Mouse (Mus musculus): ENCODE results near the gene Nrip1. TPM values are rescaled to one million over a fixed set of nuclear protein-coding genes. Genes with fewer than 3 reads are reported as not detected.

Nrip1 gene
- total and polyA plus RNA-seq, 3 experiments = not detected

- Histone ChIP-seq H3K4me3 (replicated peaks in 1 of 3; ENCODE audit: low read depth in 2 of 3, low read length in 2 of 3, poor library complexity in 1 of 3) (no peak overlapping the region), H3K4me2 (ENCODE audit: insufficient read depth, low read depth, poor library complexity, severe bottlenecking) (no peak overlapping the region), H3K4me1 (ENCODE audit: control insufficient read depth in 1 of 2, insufficient read depth in 2 of 2) (no peaks in the 10 kb centered on the region), H3K79me2 (replicated peaks; ENCODE audit: control insufficient read depth, extremely low read depth, insufficient read depth, poor library complexity, severe bottlenecking) (no peaks in the 10 kb centered on the region), H3K36me3 (replicated peaks in 1 of 2; ENCODE audit: control insufficient read depth in 1 of 2, insufficient read depth in 1 of 2, low read length in 1 of 2) (no peaks in the 10 kb centered on the region), H3K27ac (ENCODE audit: insufficient read depth, low read depth) (no peak overlapping the region), H3K9me3 (replicated peaks; ENCODE audit: low read length) (peaks cover 69% of the 10 kb centered on the region), H3K9ac (ENCODE audit: insufficient read depth, low read depth) (no peak overlapping the region), H3K27me3 (replicated peaks) (no peaks in the 10 kb centered on the region)
- dilution Hi-C loops (cut with MboI; ENCODE audit: extremely low pct_ligation_motif_present, extremely low pct_unique_long_range_greater_than_20kb, low sequenced_read_pairs) (no loop called here), in situ Hi-C loops (cut with MboI; ENCODE audit: low pct_ligation_motif_present, low pct_unique_long_range_greater_than_20kb, low sequenced_read_pairs) (no loop called here)
- no peak for TF ChIP-seq ZNF384 (IDR thresholded peaks at IDR 0.05; ENCODE audit: low read depth, low read length)
- DNase-seq (ENCODE audit: extremely low read depth) = no peak
Measured at GRCm38 (mm10) chr16:76393267-76393666, 19.6 kb upstream of the Nrip1 start.

GRCm38 (mm10) chr16:76386496-76386895, 12.9 kb upstream of the Nrip1 start:
- Histone ChIP-seq H3K79me2 (replicated peaks; ENCODE audit: control insufficient read depth, extremely low read depth, insufficient read depth, poor library complexity, severe bottlenecking) (no peaks in the 10 kb centered on the region), H3K4me3 (replicated peaks in 1 of 3; ENCODE audit: low read depth in 2 of 3, low read length in 2 of 3, poor library complexity in 1 of 3) (no peak overlapping the region), H3K9me3 (replicated peaks; ENCODE audit: low read length) (peaks cover 58% of the 10 kb centered on the region), H3K27ac (ENCODE audit: insufficient read depth, low read depth) (no peak overlapping the region), H3K4me2 (ENCODE audit: insufficient read depth, low read depth, poor library complexity, severe bottlenecking) (no peak overlapping the region), H3K4me1 (ENCODE audit: control insufficient read depth in 1 of 2, insufficient read depth in 2 of 2) (no peaks in the 10 kb centered on the region), H3K36me3 (replicated peaks in 1 of 2; ENCODE audit: control insufficient read depth in 1 of 2, insufficient read depth in 1 of 2, low read length in 1 of 2) (no peaks in the 10 kb centered on the region), H3K27me3 (replicated peaks) (no peaks in the 10 kb centered on the region), H3K9ac (ENCODE audit: insufficient read depth, low read depth) (no peak overlapping the region)
- dilution Hi-C loops (cut with MboI; ENCODE audit: extremely low pct_ligation_motif_present, extremely low pct_unique_long_range_greater_than_20kb, low sequenced_read_pairs) (no loop called here), in situ Hi-C loops (cut with MboI; ENCODE audit: low pct_ligation_motif_present, low pct_unique_long_range_greater_than_20kb, low sequenced_read_pairs) (no loop called here)
- TF ChIP-seq MAFK (IDR thresholded peaks at IDR 0.05; ENCODE audit: insufficient replicate concordance, low read length) (no peak), CTCF (conservative IDR thresholded peaks at IDR 0.05 in 1 of 2, IDR thresholded peaks at IDR 0.05 in 1 of 2; ENCODE audit: low read depth in 2 of 2, low read length in 2 of 2) (no peak), GABPA (IDR thresholded peaks at IDR 0.05; ENCODE audit: insufficient replicate concordance, low read depth, low read length) (no peak), UBTF (IDR thresholded peaks at IDR 0.05; ENCODE audit: low read depth, low read length) (no peak), MEF2A (IDR thresholded peaks at IDR 0.05; ENCODE audit: borderline replicate concordance, low read depth, low read length) (no peak), MXI1 (IDR thresholded peaks at IDR 0.05; ENCODE audit: low read depth, low read length) (no peak), PAX5 (IDR thresholded peaks at IDR 0.05; ENCODE audit: low read length) (no peak), TBP (conservative IDR thresholded peaks at IDR 0.05; ENCODE audit: low read depth, low read length) (no peak), ZKSCAN1 (IDR thresholded peaks at IDR 0.05; ENCODE audit: borderline replicate concordance, low read depth, low read length) (no peak), E2F4 (IDR thresholded peaks at IDR 0.05; ENCODE audit: insufficient replicate concordance, low read depth, low read length) (no peak), TCF12 (IDR thresholded peaks at IDR 0.05; ENCODE audit: low read depth, low read length) (no peak), POLR2A (IDR thresholded peaks at IDR 0.05; ENCODE audit: low read depth, low read length) (no peak), NRF1 (IDR thresholded peaks at IDR 0.05; ENCODE audit: low read depth, low read length) (no peak), USF1 (IDR thresholded peaks at IDR 0.05; ENCODE audit: low read depth, low read length) (no peak), ELF1 (IDR thresholded peaks at IDR 0.05; ENCODE audit: low read depth, low read length) (no peak), JUND (conservative IDR thresholded peaks at IDR 0.05; ENCODE audit: low read depth, low read length) (no peak), KAT2A (IDR thresholded peaks at IDR 0.05; ENCODE audit: insufficient replicate concordance, low read length) (no peak)
- no peak for DNase-seq (ENCODE audit: extremely low read depth)

Measured in CH12.LX (cell line).